Mouse (Mus musculus): ENCODE measurements at regions not wholly inside any gene's neighbourhood (a gene's known extent, or its start where the extent isn't known, plus 50 kb on each side); places are given as distances from the start of the nearest gene placed in this dataset.

DNA sequence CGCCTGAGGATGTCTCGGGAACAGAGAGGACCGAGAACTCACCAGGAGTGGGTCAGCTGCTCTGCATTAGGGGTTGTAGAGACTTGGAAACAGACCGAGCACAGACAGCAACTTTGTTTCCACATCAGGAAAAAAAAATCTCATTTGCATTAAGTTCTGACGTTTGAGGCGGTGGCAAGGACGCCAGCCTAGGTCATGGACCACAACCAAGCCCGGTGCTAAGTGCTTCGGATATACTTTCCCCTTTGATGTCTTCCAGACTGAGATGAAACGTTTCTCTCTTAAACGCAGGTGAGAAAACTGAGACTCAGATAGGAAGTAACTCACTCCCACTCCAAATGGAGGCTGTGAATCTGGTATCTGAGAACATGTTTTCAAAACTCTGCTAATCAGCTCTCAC, 169.9 kb downstream of the Fam43a start:
- no peak for ATAC-seq (ENCODE audit: poor library complexity, severe bottlenecking)

DNA sequence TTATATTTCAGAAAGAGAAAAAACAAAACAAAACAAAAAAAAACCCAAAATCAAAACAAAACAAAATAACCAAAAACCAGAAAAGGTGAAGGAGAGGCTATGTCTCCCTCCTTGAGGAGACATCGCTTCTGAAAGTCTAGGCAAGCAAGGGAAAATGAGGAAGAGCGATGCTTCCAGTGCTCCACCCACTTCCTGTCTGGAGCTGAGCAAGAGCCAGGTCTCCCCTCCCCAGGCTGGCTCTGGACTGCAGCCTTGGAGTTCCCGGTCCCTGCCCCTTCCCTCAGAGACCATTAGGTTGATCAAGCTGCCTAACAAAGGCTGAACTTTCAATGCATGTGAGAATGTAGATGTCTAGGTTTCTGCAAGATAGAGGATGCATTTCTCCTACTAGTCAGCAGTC, 173.3 kb downstream of the Fam43a start:
- peak; percentile 68 for ATAC-seq (ENCODE audit: poor library complexity, severe bottlenecking)

DNA sequence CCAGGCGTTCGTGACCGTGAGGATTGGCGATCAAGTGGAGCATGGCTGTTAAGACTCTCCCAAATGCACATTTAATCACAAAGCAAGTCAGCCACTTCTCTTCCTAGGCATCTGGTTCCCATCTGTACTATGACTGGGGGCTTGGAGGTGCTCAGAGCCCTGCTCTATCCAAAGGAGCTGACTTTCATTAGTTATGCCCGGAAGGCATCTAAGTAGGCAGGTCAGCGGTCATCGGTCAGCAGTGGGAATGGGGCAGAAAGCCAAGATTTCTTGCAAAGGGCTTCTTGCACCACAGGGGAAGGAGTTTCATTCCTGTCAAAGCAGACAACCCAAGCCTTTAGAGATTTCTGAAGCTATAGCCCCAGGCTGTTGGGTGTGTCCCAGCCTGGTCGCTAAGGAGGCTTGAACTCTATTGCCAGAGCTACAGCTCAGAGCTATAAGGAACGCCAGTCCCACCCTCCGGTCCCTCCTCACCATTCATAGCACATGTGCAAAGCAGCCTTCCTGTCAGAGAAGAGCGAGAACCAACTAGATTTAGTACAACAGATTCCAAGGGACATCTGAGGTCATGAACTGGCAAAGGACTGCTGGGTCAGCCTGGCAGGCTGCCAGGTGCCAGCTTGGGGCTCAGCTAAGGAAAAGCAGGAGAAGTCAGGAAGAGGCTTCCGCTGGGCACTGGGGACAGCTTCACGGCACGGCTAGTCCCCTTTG, 175.6 kb downstream of the Fam43a start:
- no peak for ATAC-seq (ENCODE audit: poor library complexity, severe bottlenecking)

DNA sequence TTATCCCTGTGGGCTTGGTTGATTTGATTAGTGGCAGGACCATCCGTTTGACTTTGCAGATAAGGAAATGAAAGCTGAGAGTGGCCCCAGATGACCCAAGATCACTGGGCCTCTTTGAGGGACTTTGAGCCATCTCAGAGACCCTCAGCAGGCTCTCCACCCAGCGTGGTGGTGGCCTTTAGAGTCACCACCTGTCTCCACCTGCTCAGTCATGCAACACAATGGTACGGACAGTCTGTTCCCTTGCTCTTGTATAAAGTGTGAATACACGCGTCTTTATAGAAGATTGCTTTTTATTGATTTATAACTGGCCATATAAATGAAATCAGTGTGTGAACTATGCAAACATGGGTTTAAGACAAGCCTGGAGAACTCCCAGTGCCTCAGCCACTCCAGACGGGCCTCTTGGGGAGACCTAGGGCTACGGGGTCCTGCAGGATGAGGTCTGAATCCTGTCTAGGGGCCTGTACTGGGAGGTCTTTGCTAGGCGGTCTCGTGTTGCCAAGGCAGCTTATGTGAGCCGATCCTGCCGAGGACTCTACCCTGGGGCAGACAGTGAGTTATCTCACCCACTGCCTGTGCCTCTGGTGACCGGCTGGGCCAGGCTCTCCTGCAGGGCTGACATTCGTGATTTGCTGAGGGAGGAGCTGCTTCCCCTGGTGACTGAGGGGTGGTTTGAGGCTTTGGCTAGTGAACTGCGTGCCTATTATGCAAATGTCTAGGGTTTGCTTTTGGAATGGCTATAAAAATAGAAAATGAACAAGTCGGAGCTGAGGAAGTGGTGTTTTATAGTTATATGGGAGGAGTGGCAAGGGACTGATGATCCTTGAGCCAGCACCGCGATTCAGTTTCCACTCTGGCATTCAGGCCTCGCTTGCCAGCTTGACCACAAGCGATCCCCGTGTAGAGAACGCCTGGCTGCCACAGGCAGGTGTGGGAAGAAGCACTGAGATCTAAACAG, 176.5 kb downstream of the Fam43a start:
- peak; percentile 48 for ATAC-seq (ENCODE audit: poor library complexity, severe bottlenecking)

DNA sequence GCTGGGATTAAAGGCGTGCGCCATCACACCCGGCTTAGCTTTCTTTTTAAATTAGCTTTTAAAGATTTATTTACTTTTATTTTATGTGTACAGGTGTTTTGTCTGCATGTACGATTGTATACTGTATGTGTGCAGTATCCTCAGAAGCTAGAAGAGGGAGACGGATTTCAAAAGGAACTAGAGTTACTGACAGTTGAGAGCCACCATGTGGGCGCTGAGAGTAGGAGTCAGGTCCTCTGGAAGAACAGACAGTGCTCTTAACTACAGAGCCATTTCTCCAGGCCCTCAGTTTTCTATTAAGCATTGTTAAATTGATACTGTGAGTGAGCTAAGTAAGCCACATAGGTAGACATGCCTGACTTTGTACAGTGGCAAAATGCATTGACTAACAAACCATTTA, 177.9 kb downstream of the Fam43a start:
- no peak for ATAC-seq (ENCODE audit: poor library complexity, severe bottlenecking)

DNA sequence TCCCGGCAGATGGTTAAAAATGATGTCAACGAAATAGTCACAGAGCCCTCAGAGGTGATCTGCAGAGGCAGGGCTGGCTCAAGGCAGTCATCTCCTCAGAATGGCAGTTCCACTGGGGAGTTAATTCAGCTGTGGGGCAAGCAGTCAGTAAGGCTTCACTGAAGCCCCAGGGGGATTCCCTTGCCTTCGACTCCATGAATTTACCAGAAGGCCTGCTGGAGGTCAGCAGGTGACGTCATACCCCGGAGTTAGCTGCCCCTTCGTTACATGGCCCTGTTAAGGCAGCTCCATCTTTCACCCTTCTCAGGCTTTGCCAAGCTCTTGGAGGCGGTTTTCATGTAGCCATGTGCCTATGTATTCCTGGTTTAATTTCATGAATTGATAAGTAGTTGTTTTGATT, 178.6 kb downstream of the Fam43a start:
- ATAC-seq (ENCODE audit: poor library complexity, severe bottlenecking) = no peak

DNA sequence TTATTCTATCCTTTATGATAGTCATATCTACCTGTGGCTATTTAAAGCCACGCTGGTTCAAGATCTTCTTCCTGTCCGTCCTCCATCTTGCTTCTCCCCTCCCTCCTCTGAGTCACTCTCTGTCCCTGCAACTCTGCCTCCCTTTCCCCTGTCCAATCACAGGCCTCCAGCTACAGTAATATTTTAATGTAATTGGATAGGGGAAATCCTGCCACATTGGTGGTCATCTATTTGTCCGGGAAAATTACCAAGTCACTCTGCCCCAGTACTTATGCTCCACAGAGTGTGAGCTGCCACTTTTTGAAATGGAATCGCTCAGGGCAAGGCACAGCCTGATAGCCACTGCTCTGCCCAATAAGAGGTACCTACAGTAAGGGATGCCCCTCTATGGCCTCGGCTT, 179.4 kb downstream of the Fam43a start:
- no peak for ATAC-seq (ENCODE audit: poor library complexity, severe bottlenecking)

DNA sequence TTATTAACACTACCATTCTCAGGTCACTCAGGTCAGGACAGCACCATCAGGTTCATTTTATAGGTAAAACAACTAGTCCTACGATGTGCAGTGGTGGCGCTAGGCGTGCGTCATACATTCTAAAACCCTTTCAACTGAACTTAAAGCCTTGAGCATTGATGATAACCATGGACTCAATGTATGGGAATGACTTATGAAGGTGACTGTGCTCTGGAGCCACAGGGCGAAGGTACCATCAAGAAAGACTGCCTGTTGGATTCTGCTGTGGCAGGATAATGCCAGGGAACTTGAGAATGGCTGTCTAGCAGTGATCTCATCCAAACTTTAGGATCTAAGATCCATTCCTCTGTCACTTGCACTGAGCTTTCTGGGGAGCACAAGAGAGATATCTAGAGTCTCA, 184.7 kb downstream of the Fam43a start:
- ATAC-seq (ENCODE audit: poor library complexity, severe bottlenecking) = no peak

DNA sequence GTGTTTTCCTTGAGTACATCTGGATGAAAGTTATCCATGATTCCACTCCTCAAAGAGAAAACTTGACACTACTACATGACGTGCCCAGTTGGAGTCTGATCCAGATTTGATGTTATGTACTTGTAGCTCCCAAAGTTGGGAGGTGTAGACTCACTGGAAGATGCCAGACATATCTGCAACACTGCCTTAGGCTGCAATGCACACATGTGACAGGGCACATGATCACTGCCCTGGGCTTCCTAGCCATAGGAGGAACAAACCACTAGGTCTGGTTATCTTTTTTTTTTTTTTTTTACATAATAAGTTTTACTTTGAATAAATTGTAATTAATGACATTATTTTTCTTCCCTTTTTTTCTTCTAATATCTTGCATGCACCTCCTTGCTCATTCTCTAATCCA, 185.4 kb downstream of the Fam43a start:
- ATAC-seq (ENCODE audit: poor library complexity, severe bottlenecking) = no peak

DNA sequence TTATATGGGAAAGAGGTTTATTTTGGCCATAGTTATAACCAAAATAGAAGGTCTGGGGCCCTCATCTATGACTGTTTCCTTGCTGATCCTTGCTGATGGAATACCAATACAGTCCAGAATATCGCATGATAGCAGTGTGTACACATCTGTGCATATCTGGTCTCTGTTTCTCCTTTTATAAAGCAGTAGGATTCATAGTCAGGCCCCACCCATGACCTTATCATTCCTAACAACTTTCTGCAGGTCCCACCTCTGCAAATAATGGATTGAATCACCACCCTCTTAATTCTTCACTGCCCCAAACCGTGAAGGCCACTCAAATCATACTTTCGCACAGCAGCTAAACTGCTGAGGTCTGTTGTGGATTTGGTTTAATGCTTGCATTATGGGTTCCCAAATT, 186.5 kb downstream of the Fam43a start:
- no peak for ATAC-seq (ENCODE audit: poor library complexity, severe bottlenecking)

DNA sequence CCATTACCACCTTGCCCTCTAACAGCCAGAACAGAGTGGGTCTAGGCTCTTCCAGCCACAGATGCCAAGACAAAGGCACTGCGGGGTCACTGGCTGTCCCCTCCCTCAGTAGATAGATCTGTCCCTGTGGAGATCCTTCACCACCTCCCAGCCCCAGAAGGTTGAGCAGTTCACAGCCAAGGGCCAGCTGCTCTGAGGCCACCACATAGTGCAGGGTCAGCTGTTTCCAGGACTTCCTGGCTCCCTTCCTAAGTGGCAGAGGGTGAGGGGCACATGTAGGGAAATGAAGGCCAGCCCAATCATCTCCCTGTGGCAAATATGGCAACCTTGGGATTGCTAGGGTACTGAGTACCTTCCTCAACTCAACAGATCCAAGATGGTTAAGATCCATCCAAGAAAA, 187.8 kb downstream of the Fam43a start:
- no peak for ATAC-seq (ENCODE audit: poor library complexity, severe bottlenecking)

DNA sequence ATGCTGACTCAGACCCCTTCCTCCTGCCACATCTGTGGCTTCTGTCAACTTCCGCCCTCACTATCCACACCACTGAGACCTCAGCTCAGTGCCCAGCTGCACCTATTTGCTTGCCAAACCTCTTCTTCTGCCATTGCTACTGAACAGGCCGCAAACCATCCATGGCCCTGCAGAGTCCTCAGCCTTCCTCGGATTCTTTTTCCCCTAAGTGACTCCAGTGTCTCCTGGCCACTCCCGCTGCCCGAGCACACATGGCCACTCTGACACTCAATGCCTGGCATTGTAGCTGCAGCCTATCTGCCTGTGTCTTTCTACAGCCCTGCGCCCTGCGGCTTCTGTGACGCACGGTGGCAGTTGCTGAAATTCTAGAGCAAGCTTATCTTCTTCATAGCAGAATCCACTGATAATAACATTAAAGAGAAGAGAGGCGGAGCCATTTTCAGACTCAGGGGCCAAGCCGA, 188.8 kb downstream of the Fam43a start:
- peak; percentile 64 for ATAC-seq (ENCODE audit: poor library complexity, severe bottlenecking)

DNA sequence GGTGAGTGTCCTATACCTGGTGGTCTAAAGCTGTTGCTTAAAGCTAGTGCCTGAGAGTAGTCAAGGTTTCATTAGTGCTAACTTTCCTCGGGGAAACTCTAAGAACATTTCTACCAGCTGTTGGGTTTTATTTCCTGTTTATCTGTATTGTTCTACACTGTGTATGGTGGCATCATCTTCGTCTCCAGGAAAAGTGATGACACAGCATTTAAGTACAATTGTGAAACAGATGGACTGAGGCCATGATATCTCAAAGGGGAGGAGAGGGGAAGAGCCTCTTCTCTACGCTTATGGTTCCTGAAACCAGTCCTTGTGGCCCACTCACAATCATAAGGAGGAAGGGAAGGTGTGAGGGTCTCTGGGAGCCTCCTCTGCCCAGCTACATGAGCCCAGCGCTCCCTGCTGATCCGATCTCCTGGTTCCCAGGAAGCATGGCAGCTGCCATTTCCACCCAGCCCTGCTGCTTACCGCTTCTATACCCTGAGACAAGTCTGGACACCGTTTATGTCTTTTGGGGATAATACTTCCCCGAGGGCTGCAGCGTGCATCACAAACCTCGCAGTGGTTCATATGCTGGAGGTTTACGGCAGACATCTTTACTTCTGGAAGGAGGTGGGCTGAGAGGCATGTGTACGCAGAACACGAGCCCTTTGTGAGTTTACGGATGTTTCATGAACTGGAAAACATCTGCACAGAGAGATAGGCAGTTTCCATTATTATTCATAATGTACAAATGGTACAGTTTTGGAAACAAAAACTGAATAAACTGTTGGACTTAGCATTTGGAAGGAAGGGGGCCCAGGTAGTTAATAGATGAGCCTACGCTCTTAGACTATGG, 189.6 kb downstream of the Fam43a start:
- ATAC-seq (ENCODE audit: poor library complexity, severe bottlenecking) = peak; percentile 60

DNA sequence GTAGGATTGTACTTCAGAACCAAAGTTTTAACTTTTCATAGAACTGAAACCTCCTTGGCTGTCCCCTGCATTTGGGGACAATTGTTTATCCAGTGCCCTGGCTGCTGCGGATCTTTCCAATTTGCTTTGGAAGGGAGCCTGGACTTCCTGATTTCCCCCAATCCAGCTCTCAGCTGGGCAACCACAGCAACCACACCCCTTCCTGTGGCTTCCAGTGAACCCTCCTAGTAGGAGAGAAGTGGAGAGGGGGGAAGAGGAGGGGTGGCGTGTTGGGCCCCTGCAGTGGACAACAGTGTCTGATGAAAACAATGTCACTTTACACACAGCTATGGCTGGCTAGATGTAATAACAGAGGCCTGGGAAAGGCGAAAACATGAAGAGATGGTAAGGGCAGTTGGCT, 190.5 kb downstream of the Fam43a start:
- ATAC-seq (ENCODE audit: poor library complexity, severe bottlenecking) = peak; percentile 50

DNA sequence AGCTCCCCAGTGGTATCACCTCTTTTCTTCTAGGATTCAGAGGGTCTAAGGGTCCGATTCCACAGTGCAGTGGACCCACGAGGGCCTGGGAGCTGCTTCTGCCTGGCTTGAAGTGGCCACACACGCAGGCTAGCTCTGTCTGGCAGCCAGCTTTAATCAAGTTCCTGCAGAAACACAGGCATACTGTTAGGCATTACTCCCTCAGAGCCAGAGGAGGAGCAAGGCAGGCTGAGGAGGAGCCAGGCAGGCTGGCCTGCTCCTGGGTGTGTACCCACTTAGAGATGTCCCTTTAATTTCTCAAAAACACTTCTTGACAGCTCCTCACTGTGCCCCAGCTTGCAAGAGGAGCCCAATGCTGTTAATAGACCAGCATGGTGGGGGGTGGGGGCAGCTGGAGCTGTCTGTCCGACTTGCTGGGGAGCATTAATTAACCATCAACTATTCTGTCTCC, 191.1 kb downstream of the Fam43a start:
- no peak for ATAC-seq (ENCODE audit: poor library complexity, severe bottlenecking)

DNA sequence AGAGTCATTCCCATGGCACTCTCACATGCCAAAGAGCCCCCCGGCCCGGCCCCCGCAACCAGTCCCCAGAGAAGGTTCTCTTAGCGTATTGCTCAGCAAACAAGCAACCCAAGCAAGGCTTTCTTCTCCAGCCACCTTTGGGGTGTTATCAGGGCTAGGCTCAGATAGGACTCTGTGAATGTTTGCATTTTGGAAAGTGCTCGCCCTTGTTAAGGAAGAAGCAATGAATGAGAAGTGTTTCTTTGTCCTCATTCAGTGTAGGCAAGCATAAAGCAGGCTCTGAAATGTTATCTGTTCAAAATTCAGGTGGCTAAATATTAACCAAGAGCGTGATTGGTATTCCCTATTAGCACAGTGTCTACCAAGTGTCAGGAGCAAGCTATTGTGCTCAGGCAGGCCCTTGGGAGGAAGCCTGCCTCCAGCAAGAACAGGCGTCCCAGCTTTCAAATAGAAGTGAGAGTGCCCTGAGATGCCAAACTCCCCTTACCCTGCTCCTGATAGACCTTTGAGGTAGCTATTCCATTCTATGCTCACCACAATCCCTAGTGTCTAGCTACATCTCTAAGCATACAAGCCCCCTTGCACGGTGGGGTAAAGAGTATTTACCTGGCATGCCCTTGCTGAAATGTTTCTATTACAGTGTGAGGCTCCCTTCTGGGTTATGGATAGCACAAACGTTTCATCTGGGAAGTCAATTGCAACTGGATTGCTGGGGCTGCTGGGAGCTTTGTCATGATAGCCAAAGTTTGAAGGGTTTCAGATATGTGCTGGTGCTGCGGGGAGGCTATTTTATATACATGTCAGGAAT, 191.7 kb downstream of the Fam43a start:
- no peak for ATAC-seq (ENCODE audit: poor library complexity, severe bottlenecking)

DNA sequence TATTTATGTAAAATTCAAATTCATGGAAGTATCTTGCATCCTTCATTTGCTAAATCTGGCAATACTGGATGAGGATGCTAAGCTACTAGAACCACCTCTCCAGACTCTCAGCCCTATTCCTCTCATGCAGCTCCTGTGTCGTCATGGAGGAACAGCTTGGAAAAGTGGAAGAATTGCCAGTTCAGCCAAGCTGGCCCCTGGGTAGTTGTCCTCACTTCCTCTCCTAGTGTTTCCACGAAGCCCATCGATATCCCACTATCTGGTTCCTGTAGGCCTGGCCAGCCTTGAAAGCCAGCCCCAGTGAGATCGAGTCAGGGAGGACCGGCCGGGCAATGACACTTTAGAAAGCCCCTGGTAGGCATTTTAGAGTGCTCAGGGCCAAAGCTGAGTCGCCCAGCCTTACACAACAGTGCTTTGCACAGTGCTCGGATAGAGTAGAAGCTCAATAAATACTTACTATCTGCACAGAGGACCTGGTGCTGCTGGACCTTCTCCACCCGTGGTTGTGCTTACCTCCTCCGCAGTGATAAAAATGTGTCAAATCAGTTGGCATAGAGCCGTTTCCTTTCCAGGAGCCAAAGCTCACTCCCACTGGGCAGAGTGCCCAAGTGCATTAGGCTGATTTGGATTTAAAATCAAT, 193.3 kb downstream of the Fam43a start:
- ATAC-seq (ENCODE audit: poor library complexity, severe bottlenecking) = no peak

DNA sequence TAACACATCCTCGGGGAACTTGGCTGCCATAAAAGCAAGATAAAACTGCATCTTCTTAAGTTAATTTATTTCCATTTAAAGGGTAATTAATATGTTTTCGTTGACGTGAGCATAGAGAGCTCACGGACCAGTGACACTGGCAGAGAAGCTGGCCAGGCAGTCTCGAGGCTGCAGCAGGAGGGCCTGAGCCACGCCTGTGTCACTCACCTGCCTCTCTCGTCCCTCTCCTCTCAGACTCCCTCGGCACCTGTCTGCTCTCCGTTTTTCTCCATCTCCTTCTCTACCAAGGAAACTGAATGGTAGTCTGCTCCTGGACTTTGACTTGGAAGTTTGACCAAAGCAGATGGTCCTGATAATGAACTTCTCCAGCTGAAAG, 193.8 kb downstream of the Fam43a start:
- no peak for ATAC-seq (ENCODE audit: poor library complexity, severe bottlenecking)

DNA sequence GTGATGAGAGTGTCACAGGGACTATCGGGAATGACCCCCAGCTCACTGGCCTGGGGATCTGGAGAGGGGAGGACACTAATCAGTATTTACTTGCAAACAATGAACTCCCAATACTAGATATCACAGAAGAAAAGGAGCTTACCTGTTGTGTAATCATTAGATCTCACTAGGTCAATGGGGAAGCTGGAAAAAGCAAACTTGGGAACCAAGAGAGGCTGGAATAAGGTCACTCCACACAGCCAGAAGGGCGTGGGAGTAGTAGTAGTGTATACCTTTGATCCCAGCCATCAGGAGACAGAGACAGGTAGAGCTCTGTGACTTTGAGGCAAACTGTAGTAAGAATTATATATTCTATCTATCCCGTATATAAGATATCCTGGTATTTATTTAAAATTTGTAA, 194.3 kb downstream of the Fam43a start:
- ATAC-seq (ENCODE audit: poor library complexity, severe bottlenecking) = no peak

DNA sequence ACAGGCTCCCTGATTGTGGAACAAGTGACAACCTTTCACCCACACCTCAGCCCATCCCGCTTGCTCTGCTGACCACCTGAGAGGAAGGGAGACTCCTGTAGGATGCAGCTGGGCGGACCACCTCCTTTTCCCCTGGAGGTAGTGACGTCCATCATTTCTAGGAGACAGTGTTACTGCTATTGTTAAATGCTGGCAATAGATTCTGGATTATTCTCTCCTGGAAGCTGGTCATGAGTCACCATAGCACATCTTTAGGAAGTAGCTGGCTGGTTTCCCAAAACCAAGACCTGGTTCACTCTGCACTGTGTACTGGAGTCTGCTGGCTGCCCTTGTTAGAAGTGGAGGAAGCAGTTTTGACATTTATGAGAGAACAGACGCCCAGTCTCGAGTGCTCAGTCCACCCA, 196.0 kb downstream of the Fam43a start:
- no peak for ATAC-seq (ENCODE audit: poor library complexity, severe bottlenecking)
